Mouse (Mus musculus) kidney, postnatal 10 days (tissue): ENCODE results near the gene Eif5a.
"Not testable (repeated sequence)": the region's sequence is repeated elsewhere in the genome, so short reads cannot be mapped to it uniquely, and the experiment has no call there.

Experiments
- DNase-seq: peaks from one replicate; pipeline ENCODE4 v3.0.0; 2021; ENCODE audit warnings: mixed read lengths

Gene Eif5a

GRCm38 (mm10) chr11:69921114-69922011 lies at the start of gene Eif5a:
Eif5a (minus strand) TSS chr11:69921958.
- DNase-seq: peak; percentile 100

DNA sequence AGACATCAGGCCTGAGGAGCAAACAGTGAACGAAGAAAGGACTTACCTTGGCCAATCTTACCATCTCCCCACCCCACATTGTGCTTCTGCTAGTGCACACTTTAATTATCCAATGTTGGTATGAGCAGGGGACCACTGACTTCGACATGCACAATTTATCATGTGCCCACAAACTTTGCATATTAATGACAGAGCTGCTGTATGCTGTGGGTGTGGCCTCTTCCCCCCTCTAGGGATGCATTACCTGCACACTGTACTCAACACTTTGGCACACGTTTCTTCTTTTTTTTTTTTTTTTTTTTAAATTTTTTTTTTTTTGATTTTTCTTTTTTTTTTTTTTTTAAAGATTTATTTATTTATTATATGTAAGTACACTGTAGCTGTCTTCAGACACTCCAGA lies 49.0 kb upstream of the Eif5a start:
- DNase-seq: no peak

DNA sequence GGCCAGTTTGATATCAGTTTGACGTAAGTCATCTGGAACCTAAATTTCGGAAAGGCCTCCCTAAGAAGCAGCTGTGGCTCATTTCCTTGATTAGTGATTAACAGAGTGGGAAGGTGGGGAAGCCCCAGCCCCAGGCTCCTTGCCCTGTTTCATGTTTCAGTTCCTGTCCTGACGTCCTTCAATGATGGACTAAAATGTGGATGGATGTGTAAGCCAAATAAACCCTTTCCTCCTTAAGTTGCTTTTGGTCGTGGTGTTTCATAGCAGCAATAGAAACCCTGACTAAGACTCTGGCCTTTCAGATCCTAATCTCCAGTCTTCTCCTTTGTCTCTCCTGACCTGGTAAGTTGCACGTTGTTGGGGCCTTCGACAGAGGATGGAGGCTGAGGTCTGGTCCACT lies 48.5 kb upstream of the Eif5a start:
- DNase-seq: no peak

GRCm38 (mm10) chr11:69968793-69969192 lies 47.0 kb upstream of the Eif5a start:
- DNase-seq: no peak

- no peak for DNase-seq
Measured at GRCm38 (mm10) chr11:69966860-69967517, 45.2 kb upstream of the Eif5a start.

DNA sequence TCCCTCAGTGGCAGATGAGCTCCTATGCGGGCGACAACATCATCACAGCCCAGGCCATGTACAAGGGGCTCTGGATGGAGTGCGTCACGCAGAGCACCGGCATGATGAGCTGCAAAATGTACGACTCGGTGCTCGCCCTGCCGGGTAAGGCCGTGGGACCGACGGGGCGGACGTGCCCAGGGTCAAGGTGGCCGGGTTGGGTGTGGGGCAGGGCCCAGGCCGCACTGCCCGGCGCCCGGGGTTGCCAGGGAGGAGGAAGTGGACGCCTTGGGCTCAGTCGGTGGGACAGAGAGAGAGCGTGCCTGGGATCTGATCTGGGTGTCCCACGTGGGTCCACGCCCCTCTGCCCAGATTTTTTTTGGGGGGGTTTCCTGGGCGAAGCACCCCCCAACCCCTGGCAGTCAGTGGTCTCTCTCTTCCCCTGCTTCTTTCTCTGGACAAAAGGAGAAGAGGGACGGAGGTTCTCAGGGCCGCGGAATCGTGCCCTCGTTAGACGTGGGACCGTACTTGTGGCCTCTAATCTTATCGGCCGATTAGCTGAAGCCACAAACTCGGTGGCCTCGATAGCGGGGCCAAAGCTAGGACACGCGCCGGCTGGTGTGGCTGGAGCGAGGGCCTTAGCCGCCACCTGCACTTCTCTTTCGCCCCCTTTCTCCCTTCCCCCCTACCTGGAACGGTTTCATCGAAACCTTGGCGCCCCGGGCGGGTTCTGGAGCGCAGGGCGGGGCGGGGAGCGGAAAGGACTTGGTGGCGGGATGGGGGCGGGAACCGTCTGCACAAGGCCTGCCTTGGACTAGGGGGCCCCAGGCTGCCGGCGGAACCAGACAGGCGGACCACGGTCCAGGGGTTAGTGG lies 44.5 kb upstream of the Eif5a start:
- DNase-seq: peak; percentile 84

GRCm38 (mm10) chr11:69965271-69966005 lies 43.7 kb upstream of the Eif5a start:
- DNase-seq: peak; percentile 78

DNA sequence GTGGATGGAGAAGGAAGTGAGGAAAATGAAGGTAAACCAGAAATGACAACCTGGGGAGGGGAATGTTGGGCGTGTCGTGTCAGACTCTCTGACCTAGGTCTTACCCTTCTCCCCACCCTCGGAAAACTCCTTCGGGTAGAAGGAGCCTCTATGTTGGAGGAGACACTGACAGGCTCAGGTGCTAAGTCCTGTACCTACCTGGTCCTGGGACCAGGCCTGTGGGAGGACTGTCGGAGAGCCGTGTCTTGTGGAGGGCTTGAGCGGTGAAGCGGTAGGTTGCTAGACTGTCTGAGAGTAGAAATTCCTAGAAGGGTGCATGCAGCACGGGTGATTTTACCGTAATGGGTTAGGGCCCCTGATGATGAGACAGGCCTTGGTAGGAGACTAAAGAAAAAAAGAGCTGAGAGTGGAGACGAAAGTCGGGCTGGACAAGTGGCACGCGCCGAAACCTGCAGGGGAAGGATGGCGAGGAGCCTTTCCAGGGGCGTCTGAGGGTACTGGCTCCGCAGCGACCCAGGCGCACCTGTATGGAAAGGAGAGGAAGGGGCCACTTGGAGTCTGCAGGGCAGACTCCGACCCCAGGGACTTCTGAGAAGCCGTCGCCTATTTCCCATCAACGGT lies 43.0 kb upstream of the Eif5a start, which contains the start of gene Cldn7:
Gene Cldn7 (plus strand): TSS at position 130 of the 621 bp plus-strand sequence.
- no peak for DNase-seq

- no peak for DNase-seq
Measured at GRCm38 (mm10) chr11:69961841-69962240, 40.1 kb upstream of the Eif5a start.

GRCm38 (mm10) chr11:69960616-69961015 lies 38.9 kb upstream of the Eif5a start:
- DNase-seq: no peak

- DNase-seq: no peak
Measured at GRCm38 (mm10) chr11:69956218-69956617, 34.5 kb upstream of the Eif5a start.

DNA sequence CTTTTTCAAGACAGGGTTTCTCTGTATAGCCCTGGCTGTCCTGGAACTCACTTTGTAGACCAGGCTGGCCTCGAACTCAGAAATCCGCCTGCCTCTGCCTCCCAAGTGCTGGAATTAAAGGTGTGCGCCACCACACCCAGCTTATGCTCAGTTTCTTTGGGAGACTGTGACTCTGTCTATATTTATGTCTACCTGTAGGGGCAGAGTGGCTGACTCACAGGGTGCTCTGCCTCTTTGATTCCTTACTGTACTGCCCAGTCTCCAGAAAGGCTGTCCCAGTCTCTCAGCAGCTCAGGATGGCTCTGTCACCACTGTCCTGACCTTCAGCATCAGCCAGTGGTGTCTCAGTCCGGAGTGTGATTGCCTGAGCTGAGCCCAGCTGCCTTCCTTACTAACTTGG lies 33.9 kb upstream of the Eif5a start:
- not testable (repeated sequence) for DNase-seq

DNA sequence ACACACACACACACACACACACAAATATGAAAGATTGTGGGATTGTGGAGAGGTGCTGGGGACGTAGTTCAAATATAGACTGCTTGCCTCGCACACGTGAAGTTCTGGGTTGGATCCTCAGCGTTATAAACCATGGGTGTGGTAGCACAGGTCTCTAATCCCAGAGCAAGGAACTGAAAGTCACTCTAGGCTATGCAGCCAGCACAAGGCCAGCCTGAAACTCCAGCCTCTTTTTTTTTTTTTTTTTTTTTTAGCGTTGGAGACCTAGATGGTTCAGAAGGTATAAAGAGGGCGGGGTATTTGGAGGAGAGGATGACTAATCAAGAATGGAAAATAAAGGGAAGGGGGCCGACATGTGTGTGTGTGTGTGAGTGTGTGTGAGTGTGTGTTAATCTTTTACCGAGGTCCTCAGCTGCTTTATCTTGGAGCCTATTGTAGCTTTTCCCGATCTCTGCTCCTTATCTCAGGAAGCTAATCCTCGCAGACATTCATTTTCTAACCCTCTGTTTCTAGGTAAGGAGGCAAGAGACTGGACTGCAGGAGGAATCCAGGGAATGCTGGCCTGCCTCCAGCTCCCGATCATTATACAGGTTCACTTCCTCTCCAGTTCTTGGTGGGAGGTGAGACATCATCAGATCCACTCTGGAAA lies 31.6 kb upstream of the Eif5a start:
- no peak for DNase-seq

- no peak for DNase-seq
Measured at GRCm38 (mm10) chr11:69952274-69952673, 30.5 kb upstream of the Eif5a start.

GRCm38 (mm10) chr11:69950807-69951459 lies 29.2 kb upstream of the Eif5a start:
- peak; percentile 45 for DNase-seq

GRCm38 (mm10) chr11:69948763-69949150 lies 27.0 kb upstream of the Eif5a start:
- DNase-seq: peak; percentile 95

DNA sequence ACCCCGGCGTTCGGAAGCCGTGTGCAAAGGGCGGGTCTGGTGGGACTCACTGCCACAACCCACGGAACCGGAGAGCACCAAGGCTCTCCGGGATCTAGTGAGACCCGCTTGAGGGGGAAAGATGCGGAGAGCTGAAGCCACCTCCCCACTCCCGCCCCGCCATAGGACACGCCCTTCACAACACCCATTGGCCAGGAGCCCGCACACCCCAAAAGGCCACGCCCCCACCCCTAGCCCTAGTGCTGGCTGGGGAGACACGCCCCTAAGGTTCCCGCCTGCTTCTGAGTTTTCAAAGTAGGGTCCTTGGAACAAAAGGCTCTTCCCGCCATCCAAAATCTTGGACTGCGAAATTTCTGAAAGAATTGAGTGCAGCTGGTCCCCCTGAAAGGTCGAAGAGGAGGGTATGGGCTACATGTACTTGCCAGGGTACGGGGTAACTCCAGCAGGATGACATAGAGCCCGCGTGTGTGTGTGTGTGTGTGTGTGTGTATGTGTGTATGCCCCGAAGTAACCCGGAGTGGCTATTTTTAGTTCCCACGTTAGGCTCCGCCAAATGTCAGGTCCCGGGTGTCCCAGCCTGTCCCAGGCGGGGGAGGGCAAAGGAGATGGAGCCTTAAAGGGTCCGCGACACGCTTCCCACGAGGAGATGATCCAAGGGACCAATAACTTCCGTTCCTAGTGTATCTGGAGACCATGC lies 26.5 kb upstream of the Eif5a start, which contains the start of gene Slc2a4:
Gene Slc2a4 (minus strand): TSS at position 123 of the 697 bp plus-strand sequence.
- peak; percentile 97 for DNase-seq

DNA sequence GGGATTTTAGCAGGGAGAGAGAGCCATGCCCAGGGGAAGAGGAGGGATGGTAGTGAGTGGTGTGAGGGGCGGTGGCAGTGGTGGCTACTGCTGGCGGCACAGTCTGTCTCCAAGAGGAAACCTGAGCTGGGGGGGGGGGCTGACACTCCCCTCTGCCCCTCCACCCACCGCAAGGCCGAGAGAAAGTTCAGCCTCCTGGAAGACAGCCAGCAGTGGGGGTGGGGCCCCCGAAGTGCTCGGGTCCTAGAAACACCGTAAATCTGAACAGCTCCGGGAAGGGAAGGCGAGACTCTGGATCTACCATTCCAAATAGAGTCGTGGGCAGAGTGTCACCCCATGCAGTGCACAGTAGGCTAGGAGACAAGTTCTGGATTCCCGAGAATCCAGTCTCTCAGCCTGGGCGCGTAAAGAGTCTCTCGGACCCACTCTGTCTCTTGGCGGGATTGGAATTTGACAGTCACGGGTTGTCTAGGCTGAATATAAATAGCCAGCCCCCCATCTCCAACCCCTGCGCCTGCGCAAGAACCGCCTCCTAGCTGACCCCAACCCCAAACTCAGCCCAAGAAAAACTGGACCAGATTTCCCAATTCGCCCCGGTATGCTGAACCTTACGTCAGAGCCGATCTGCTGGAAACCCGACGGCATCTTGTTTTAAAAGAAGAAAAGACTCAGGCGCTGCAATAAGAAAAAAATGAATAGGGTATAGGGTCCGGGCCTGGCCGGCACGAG lies 25.7 kb upstream of the Eif5a start:
- peak; percentile 77 for DNase-seq
